Mouse (Mus musculus): ENCODE measurements around the gene Exosc10.

The Exosc10 gene

GRCm38 (mm10) chr4:148558297-148559000, at the start of gene Exosc10:
Exosc10 (plus strand) TSS chr4:148558429.
- DNase-seq (ENCODE audit: low read depth), result peak; percentile 70

- no peak for DNase-seq (ENCODE audit: low read depth)
Observed at GRCm38 (mm10) chr4:148509450-148510084, 48.7 kb upstream of the Exosc10 start.

GRCm38 (mm10) chr4:148510691-148511090, 47.5 kb upstream of the Exosc10 start:
- no peak for DNase-seq (ENCODE audit: low read depth)

GRCm38 (mm10) chr4:148511334-148511733, 46.9 kb upstream of the Exosc10 start:
- DNase-seq (ENCODE audit: low read depth), result no peak

- no peak for DNase-seq (ENCODE audit: low read depth)
Observed at GRCm38 (mm10) chr4:148513021-148513559, 45.1 kb upstream of the Exosc10 start.

GRCm38 (mm10) chr4:148515313-148515712, 42.9 kb upstream of the Exosc10 start:
- DNase-seq (ENCODE audit: low read depth), result no peak

GRCm38 (mm10) chr4:148517809-148518208, 40.4 kb upstream of the Exosc10 start:
- no peak for DNase-seq (ENCODE audit: low read depth)

- DNase-seq (ENCODE audit: low read depth), result no peak
Observed at GRCm38 (mm10) chr4:148518235-148518795, 39.9 kb upstream of the Exosc10 start.

GRCm38 (mm10) chr4:148523538-148523937, 34.7 kb upstream of the Exosc10 start:
- DNase-seq (ENCODE audit: low read depth), result no peak

GRCm38 (mm10) chr4:148527158-148527910, 30.9 kb upstream of the Exosc10 start:
- DNase-seq (ENCODE audit: low read depth), result no peak

- DNase-seq (ENCODE audit: low read depth), result no peak
Observed at GRCm38 (mm10) chr4:148530351-148530750, 27.9 kb upstream of the Exosc10 start.

- no peak for DNase-seq (ENCODE audit: low read depth)
Observed at GRCm38 (mm10) chr4:148530778-148531177, 27.5 kb upstream of the Exosc10 start.

GRCm38 (mm10) chr4:148531341-148531740, 26.9 kb upstream of the Exosc10 start:
- no peak for DNase-seq (ENCODE audit: low read depth)

- no peak for DNase-seq (ENCODE audit: low read depth)
Observed at GRCm38 (mm10) chr4:148532516-148532915, 25.7 kb upstream of the Exosc10 start.

GRCm38 (mm10) chr4:148533613-148534328, 24.5 kb upstream of the Exosc10 start:
- no peak for DNase-seq (ENCODE audit: low read depth)

- DNase-seq (ENCODE audit: low read depth), result no peak
Observed at GRCm38 (mm10) chr4:148535876-148536275, 22.4 kb upstream of the Exosc10 start.

- no peak for DNase-seq (ENCODE audit: low read depth)
Observed at GRCm38 (mm10) chr4:148549106-148549505, 9.1 kb upstream of the Exosc10 start.

- DNase-seq (ENCODE audit: low read depth), result no peak
Observed at GRCm38 (mm10) chr4:148557766-148558165, 463 bp upstream of the Exosc10 start.

GRCm38 (mm10) chr4:148562676-148563075, 4.4 kb downstream of the Exosc10 start:
- no peak for DNase-seq (ENCODE audit: low read depth)

GRCm38 (mm10) chr4:148563595-148563994, 5.4 kb downstream of the Exosc10 start:
- DNase-seq (ENCODE audit: low read depth), result no peak

GRCm38 (mm10) chr4:148570138-148570537, 11.9 kb downstream of the Exosc10 start:
- no peak for DNase-seq (ENCODE audit: low read depth)

Measured in c-Kit-positive CD71-positive TER-119-negative erythroid progenitor cells, embryonic 14.5 days (primary cell).